Mouse (Mus musculus): Measurements from ENCODE around the gene Csnk1e. TPM values are rescaled to one million over a fixed set of nuclear protein-coding genes. Genes with fewer than 3 reads are reported as not detected.

The Csnk1e gene
- polyA plus RNA-seq (2012), result 0.17 and 0.22 TPM in 2 replicates

GRCm38 (mm10) chr15:79455106-79455810, at the start of gene Csnk1e:
TSS of gene Csnk1e (minus strand) at chr15:79455566.
- TF ChIP-seq GATA1 (IDR thresholded peaks at IDR 0.05; ENCODE audit: low read length), result no peak
- TF ChIP-seq TAL1 (IDR thresholded peaks at IDR 0.05; ENCODE audit: low read length), result no peak
- H3K36me3 ChIP-seq (ENCODE audit: control insufficient read depth), result no peaks in the 10 kb centered on the region
- peaks cover 4% of the 10 kb centered on the region for H3K4me1 ChIP-seq (ENCODE audit: control insufficient read depth)
- H3K9me3 ChIP-seq (ENCODE audit: control insufficient read depth, low read length), result no peaks in the 10 kb centered on the region
- H3K4me3 ChIP-seq (replicated peaks), result no peak within 1 kb of the TSS
- H3K27me3 ChIP-seq (ENCODE audit: control insufficient read depth), result peaks cover 10% of the 10 kb centered on the region

- H3K27me3 ChIP-seq (ENCODE audit: control insufficient read depth), result peaks cover 87% of the 10 kb centered on the region
- H3K36me3 ChIP-seq (ENCODE audit: control insufficient read depth), result no peaks in the 10 kb centered on the region
- H3K4me1 ChIP-seq (ENCODE audit: control insufficient read depth), result no peaks in the 10 kb centered on the region
- no peak within 1 kb of the TSS for H3K4me3 ChIP-seq (replicated peaks)
- no peak for TF ChIP-seq TAL1 (IDR thresholded peaks at IDR 0.05; ENCODE audit: low read length)
- no peak for TF ChIP-seq GATA1 (IDR thresholded peaks at IDR 0.05; ENCODE audit: low read length)
- no peaks in the 10 kb centered on the region for H3K9me3 ChIP-seq (ENCODE audit: control insufficient read depth, low read length)
Measured at GRCm38 (mm10) chr15:79504707-79505452, 49.5 kb upstream of the Csnk1e start, which contains the start of gene Kcnj4. TSS of gene Kcnj4 (minus strand) at chr15:79505241.

DNA sequence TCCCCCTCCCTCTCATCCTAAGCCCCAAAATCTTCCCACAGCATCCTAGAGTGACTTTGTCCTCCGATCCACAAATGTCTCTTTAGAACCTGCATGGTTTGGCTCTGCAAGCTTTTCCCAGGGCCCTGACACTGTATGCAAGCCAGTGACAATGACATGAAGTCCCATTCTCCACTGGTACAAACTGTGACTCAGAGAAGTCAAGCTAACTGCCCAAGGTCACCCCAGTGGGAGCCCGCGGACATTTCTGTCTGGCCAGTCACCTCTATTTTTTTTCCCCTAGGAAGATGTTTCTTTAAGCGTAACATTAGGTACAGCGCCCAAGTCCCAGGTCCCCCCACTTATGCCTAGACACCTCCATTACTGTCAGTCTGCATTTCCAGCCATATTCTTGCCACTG, 48.1 kb upstream of the Csnk1e start:
- Histone ChIP-seq H3K27me3 (ENCODE audit: control insufficient read depth) (peaks cover 86% of the 10 kb centered on the region), H3K4me1 (ENCODE audit: control insufficient read depth) (no peaks in the 10 kb centered on the region), H3K4me3 (replicated peaks) (no peak overlapping the region), H3K9me3 (ENCODE audit: control insufficient read depth, low read length) (no peaks in the 10 kb centered on the region), H3K36me3 (ENCODE audit: control insufficient read depth) (no peaks in the 10 kb centered on the region)
- TF ChIP-seq TAL1 (IDR thresholded peaks at IDR 0.05; ENCODE audit: low read length), result no peak
- TF ChIP-seq GATA1 (IDR thresholded peaks at IDR 0.05; ENCODE audit: low read length), result no peak

- Histone ChIP-seq H3K4me3 (replicated peaks) (no peak overlapping the region), H3K9me3 (ENCODE audit: control insufficient read depth, low read length) (no peaks in the 10 kb centered on the region), H3K4me1 (ENCODE audit: control insufficient read depth) (no peaks in the 10 kb centered on the region), H3K27me3 (ENCODE audit: control insufficient read depth) (peaks cover 83% of the 10 kb centered on the region), H3K36me3 (ENCODE audit: control insufficient read depth) (no peaks in the 10 kb centered on the region)
- TF ChIP-seq GATA1 (IDR thresholded peaks at IDR 0.05; ENCODE audit: low read length), result no peak
- TF ChIP-seq TAL1 (IDR thresholded peaks at IDR 0.05; ENCODE audit: low read length), result no peak
Measured at GRCm38 (mm10) chr15:79502891-79503341, 47.5 kb upstream of the Csnk1e start.

DNA sequence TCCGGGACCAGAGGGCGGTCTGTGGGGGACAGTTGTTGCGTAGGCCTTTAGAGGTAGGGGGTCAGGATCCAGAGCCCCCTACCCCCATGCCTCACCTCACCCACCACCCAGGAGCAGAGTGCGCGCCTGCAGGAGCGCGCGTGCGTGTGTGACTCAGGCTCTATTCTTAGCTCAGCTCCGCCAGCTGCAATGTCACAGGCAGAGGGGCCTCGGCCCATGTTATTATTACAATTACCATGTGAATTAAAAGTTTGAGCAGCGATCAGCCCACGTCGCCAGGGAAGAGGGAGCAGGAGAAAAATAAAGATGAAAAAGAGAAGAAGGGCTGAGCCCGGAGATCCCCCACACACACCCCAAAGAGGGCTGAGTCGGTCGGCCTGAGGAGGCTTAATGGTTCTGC, 44.7 kb upstream of the Csnk1e start:
- no peaks in the 10 kb centered on the region for H3K9me3 ChIP-seq (ENCODE audit: control insufficient read depth, low read length)
- H3K27me3 ChIP-seq (ENCODE audit: control insufficient read depth), result peaks cover 58% of the 10 kb centered on the region

GRCm38 (mm10) chr15:79493527-79493926, 38.2 kb upstream of the Csnk1e start:
- no peak overlapping the region for H3K4me3 ChIP-seq (replicated peaks)
- H3K9me3 ChIP-seq (ENCODE audit: control insufficient read depth, low read length), result no peaks in the 10 kb centered on the region
- no peaks in the 10 kb centered on the region for H3K4me1 ChIP-seq (ENCODE audit: control insufficient read depth)
- TF ChIP-seq GATA1 (IDR thresholded peaks at IDR 0.05; ENCODE audit: low read length) (no peak), TAL1 (IDR thresholded peaks at IDR 0.05; ENCODE audit: low read length) (no peak)
- H3K27me3 ChIP-seq (ENCODE audit: control insufficient read depth), result peaks cover 18% of the 10 kb centered on the region
- no peaks in the 10 kb centered on the region for H3K36me3 ChIP-seq (ENCODE audit: control insufficient read depth)

More for the DNA sequence above, 44.7 kb upstream of the Csnk1e start:
- TF ChIP-seq TAL1 (IDR thresholded peaks at IDR 0.05; ENCODE audit: low read length), result no peak
- TF ChIP-seq GATA1 (IDR thresholded peaks at IDR 0.05; ENCODE audit: low read length), result no peak
- Histone ChIP-seq H3K4me3 (replicated peaks) (no peak overlapping the region), H3K4me1 (ENCODE audit: control insufficient read depth) (no peaks in the 10 kb centered on the region), H3K36me3 (ENCODE audit: control insufficient read depth) (no peaks in the 10 kb centered on the region)

DNA sequence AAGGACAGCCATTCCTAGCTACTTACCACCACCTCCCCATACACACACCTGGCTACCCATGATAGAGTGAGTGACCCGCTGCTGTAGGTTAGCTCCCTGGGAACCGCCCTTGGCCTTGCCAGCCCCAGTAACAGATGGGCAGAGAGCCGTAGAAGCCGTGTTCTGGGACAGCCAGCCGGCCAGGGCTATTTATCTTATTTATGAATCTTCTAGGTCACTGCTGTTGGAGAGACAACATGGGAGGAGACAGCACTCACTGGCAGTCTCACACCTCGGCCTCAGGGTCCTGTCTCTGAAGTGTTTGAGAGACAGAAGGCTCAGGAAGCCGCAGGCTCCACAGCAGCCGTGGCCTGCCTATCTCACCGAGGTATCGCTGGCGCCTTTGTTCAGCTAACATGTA, 34.1 kb upstream of the Csnk1e start:
- no peak overlapping the region for H3K4me3 ChIP-seq (replicated peaks)
- peaks cover 11% of the 10 kb centered on the region for H3K27me3 ChIP-seq (ENCODE audit: control insufficient read depth)
- H3K4me1 ChIP-seq (ENCODE audit: control insufficient read depth), result no peaks in the 10 kb centered on the region
- no peaks in the 10 kb centered on the region for H3K9me3 ChIP-seq (ENCODE audit: control insufficient read depth, low read length)
- H3K36me3 ChIP-seq (ENCODE audit: control insufficient read depth), result no peaks in the 10 kb centered on the region
- TF ChIP-seq TAL1 (IDR thresholded peaks at IDR 0.05; ENCODE audit: low read length), result no peak
- TF ChIP-seq GATA1 (IDR thresholded peaks at IDR 0.05; ENCODE audit: low read length), result no peak

GRCm38 (mm10) chr15:79481181-79481688, 25.9 kb upstream of the Csnk1e start:
- H3K9me3 ChIP-seq (ENCODE audit: control insufficient read depth, low read length), result no peaks in the 10 kb centered on the region
- H3K36me3 ChIP-seq (ENCODE audit: control insufficient read depth), result no peaks in the 10 kb centered on the region
- no peaks in the 10 kb centered on the region for H3K4me1 ChIP-seq (ENCODE audit: control insufficient read depth)
- TF ChIP-seq GATA1 (IDR thresholded peaks at IDR 0.05; ENCODE audit: low read length), result no peak
- no peak for TF ChIP-seq TAL1 (IDR thresholded peaks at IDR 0.05; ENCODE audit: low read length)
- H3K4me3 ChIP-seq (replicated peaks), result no peak overlapping the region
- H3K27me3 ChIP-seq (ENCODE audit: control insufficient read depth), result peaks cover 16% of the 10 kb centered on the region

GRCm38 (mm10) chr15:79477227-79477626, 21.9 kb upstream of the Csnk1e start:
- H3K4me3 ChIP-seq (replicated peaks), result no peak overlapping the region
- H3K36me3 ChIP-seq (ENCODE audit: control insufficient read depth), result no peaks in the 10 kb centered on the region
- TF ChIP-seq TAL1 (IDR thresholded peaks at IDR 0.05; ENCODE audit: low read length), result no peak
- no peak for TF ChIP-seq GATA1 (IDR thresholded peaks at IDR 0.05; ENCODE audit: low read length)
- H3K9me3 ChIP-seq (ENCODE audit: control insufficient read depth, low read length), result no peaks in the 10 kb centered on the region
- peaks cover 14% of the 10 kb centered on the region for H3K27me3 ChIP-seq (ENCODE audit: control insufficient read depth)
- no peaks in the 10 kb centered on the region for H3K4me1 ChIP-seq (ENCODE audit: control insufficient read depth)

All from erythroblast, embryonic 14.5 days (primary cell).